Mouse (Mus musculus): Measurements from ENCODE around the gene Clgn. TPM values are rescaled to one million over a fixed set of nuclear protein-coding genes. Genes with fewer than 3 reads are reported as not detected.

Clgn gene
- polyA plus RNA-seq, 1 experiment from 2014 or later, result 15.9 TPM

DNA sequence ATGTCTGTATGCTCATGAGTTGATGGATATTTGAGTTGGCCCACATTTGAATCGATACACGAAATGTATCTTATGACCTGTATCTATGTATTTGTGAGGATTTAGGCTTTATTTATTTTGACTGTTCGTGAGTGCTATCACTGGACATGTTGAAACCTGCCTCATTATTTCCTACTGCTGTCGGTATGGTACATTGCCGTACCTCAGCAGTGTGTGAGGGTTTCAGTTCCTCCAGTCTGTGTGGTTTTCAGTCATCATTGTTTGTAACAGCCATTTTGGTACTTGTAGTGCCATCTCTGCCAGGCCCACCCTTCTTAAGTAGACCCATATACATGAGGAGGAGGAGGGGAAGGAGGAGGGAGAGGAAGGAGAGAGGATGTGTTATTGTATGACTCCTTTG lies 4.7 kb downstream of the Clgn start:
- H3K9me3 ChIP-seq, result no peaks in the 10 kb centered on the region
- H3K36me3 ChIP-seq, result no peaks in the 10 kb centered on the region
- H3K4me1 ChIP-seq (replicated peaks), result peaks cover 6% of the 10 kb centered on the region

DNA sequence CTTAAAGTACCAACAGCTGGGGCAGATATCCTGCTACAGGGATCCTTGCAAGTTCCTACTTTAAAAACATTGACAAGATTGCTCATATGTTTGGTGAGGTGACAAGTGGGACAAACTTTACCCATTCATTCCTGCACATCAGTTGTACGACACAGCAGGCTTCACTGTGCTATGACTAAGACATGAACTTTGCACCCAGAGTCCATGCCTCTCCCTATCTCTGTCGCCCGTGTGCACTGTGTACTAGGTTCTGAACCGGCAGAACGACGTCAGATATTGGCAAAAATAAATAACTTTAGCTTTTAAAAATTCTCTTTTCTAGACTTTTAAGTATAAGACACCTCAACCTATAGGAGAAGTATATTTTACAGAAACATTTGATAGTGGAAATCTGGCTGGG lies 7.0 kb downstream of the Clgn start:
- H3K4me1 ChIP-seq (replicated peaks), result no peaks in the 10 kb centered on the region
- no peaks in the 10 kb centered on the region for H3K27me3 ChIP-seq
- no peak overlapping the region for H3K4me2 ChIP-seq
- H3K27ac ChIP-seq (replicated peaks), result no peak overlapping the region
- 89% methylated on average over 6 of the region's 6 CpGs for WGBS
- H3K9me3 ChIP-seq, result no peaks in the 10 kb centered on the region
- no peak overlapping the region for H3K9ac ChIP-seq
- no peak for ATAC-seq (ENCODE audit: low read depth)
- no peak overlapping the region for H3K4me3 ChIP-seq
- no peaks in the 10 kb centered on the region for H3K36me3 ChIP-seq

More for the DNA sequence above, 4.7 kb downstream of the Clgn start:
- WGBS, result 91% methylated on average over 5 of the region's 5 CpGs
- Histone ChIP-seq H3K27me3 (peaks cover 9% of the 10 kb centered on the region), H3K4me3 (no peak overlapping the region), H3K27ac (replicated peaks) (no peak overlapping the region), H3K9ac (no peak overlapping the region), H3K4me2 (no peak overlapping the region)
- no peak for ATAC-seq (ENCODE audit: low read depth)

DNA sequence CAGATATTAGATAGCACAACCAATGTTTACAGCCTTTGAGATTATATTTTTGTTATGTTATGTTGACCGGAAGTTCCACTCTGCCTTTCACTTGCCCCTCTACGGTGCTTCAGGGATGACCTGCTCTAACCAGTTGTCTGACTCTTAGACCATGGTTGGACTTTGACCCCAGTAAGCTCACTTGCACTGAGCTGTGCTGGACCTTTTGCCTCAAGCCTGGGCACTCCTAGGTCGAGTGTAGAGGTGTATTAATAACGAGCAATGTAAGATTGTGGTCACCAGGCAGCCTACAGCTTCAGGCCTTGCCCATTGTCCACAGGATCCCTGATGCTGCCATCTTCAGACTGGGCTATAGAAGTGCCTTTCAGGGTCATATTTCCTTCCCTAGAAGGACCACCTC lies 8.1 kb downstream of the Clgn start:
- Histone ChIP-seq H3K27ac (replicated peaks) (no peak overlapping the region), H3K4me1 (replicated peaks) (no peaks in the 10 kb centered on the region), H3K4me3 (no peak overlapping the region), H3K4me2 (no peak overlapping the region), H3K36me3 (no peaks in the 10 kb centered on the region), H3K9ac (no peak overlapping the region), H3K9me3 (no peaks in the 10 kb centered on the region), H3K27me3 (no peaks in the 10 kb centered on the region)
- 78% methylated on average over 4 of the region's 4 CpGs for WGBS
- no peak for ATAC-seq (ENCODE audit: low read depth)

DNA sequence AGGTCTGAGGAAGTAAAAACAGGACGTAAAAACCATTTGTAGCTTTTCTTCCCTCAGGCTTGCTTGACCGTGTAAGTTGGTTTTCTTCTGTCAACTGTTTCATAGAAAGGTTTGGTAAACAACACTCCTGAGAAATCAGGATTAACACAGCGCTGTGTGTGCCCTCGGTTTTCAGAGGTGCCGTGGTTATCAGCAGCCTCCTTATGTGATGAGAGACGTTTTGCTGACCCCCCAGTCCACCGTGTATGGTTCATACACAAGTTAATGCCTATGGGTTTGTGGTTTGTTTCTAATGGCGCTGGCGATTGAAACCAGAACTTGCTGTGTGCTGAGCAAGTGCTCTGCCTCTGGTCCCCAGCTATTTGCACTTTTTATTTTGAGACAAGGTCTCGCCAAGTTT lies 15.9 kb downstream of the Clgn start:
- Histone ChIP-seq H3K4me1 (replicated peaks) (no peaks in the 10 kb centered on the region), H3K9me3 (no peaks in the 10 kb centered on the region), H3K27ac (replicated peaks) (no peak overlapping the region), H3K4me2 (no peak overlapping the region), H3K27me3 (no peaks in the 10 kb centered on the region), H3K4me3 (no peak overlapping the region), H3K36me3 (no peaks in the 10 kb centered on the region), H3K9ac (no peak overlapping the region)
- ATAC-seq (ENCODE audit: low read depth), result no peak
- WGBS, result 87% methylated on average over 10 of the region's 10 CpGs

DNA sequence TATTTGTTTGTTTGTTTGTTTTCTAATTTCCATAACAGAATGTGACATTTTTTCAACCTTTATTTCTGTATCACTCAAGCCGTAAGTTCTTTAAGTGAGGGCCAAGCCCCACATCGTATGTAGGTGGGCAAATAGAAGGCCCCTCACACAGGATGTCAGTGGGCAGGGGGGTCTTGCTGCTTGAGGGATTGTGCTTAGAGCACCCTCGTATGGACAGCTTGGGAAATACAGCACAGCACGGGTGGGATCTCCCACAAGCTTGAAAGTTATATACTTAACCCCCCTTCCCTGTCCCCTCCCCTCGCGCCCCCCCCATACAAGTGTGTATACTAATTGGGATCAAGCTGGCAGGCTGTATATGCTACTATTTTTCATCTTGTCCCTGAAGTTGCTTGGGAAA lies 17.2 kb downstream of the Clgn start:
- no peak for ATAC-seq (ENCODE audit: low read depth)
- WGBS, result 38% methylated on average over 6 of the region's 6 CpGs
- no peak overlapping the region for H3K4me2 ChIP-seq
- no peaks in the 10 kb centered on the region for H3K4me1 ChIP-seq (replicated peaks)
- H3K4me3 ChIP-seq, result no peak overlapping the region
- no peak overlapping the region for H3K27ac ChIP-seq (replicated peaks)
- H3K36me3 ChIP-seq, result no peaks in the 10 kb centered on the region
- H3K9ac ChIP-seq, result no peak overlapping the region
- H3K9me3 ChIP-seq, result no peaks in the 10 kb centered on the region
- no peaks in the 10 kb centered on the region for H3K27me3 ChIP-seq

DNA sequence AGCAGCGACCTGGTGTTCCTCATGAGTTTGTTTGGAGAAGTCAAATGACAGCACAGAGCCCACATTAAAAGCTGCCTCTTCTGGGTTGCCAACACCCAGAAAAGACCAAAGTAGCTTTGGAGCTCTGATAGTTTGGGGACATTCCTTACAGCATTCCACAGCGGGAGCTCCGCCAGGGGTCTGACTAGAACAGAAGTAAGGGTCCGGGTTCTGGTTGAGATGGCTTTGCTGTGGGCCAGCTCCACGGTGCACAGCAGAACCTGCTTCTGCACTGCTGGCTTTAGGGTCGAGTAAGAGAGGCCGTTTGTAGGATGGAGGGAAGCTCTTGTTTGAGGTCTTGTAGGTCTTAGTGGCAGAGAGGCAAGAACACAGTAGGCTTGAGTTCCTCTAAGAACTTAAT lies 18.8 kb downstream of the Clgn start:
- Histone ChIP-seq H3K27me3 (no peaks in the 10 kb centered on the region), H3K36me3 (no peaks in the 10 kb centered on the region), H3K4me1 (replicated peaks) (no peaks in the 10 kb centered on the region), H3K4me3 (no peak overlapping the region), H3K4me2 (no peak overlapping the region), H3K9me3 (no peaks in the 10 kb centered on the region), H3K9ac (no peak overlapping the region), H3K27ac (replicated peaks) (no peak overlapping the region)
- no peak for ATAC-seq (ENCODE audit: low read depth)
- 86% methylated on average over 7 of the region's 7 CpGs for WGBS

DNA sequence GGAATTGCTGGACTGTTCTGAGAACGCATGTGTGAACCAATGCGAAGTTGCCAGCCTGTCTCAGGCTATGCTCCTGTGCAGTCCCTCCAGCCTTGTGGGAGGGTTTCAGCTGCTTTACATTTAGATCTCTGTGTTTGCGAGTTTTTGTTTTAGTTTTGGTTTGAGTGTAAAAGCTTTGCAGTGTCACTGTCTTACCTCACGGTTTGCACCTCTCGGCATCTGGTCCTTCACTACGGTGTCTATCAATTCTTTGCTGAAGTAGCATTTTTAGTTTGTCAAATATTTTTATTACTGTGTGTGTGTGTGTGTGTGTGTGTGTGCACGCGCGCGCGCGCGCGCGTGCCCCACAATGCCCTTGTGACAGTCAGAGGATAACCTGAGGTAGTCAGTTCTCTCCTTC lies 27.2 kb downstream of the Clgn start:
- Histone ChIP-seq H3K27me3 (no peaks in the 10 kb centered on the region), H3K9me3 (no peaks in the 10 kb centered on the region), H3K4me2 (no peak overlapping the region), H3K36me3 (no peaks in the 10 kb centered on the region), H3K27ac (replicated peaks) (no peak overlapping the region), H3K4me3 (no peak overlapping the region), H3K4me1 (replicated peaks) (no peaks in the 10 kb centered on the region), H3K9ac (no peak overlapping the region)
- ATAC-seq (ENCODE audit: low read depth), result no peak
- 94% methylated on average over 15 of the region's 15 CpGs for WGBS

DNA sequence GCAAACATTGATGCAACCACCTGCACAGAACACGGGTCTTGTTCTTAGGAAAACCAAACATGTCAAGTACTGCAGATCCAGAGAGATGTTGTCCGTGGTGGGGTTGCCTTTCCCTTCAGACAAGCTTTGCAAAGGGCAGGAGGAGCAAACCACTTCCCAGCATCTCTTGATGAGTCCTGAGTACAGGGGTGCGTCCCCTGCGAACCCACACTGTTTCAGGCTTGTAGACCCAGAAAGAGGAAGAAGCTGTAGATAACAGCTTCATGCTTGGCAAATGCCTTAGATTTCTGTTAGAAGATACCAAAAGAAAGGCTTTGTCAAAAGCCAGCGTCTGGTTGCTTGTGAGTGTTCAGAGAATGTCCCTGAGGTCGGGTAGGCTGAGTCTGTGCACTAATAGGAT lies 28.3 kb downstream of the Clgn start:
- Histone ChIP-seq H3K9ac (no peak overlapping the region), H3K4me3 (no peak overlapping the region), H3K27ac (replicated peaks) (no peak overlapping the region), H3K9me3 (no peaks in the 10 kb centered on the region), H3K4me1 (replicated peaks) (no peaks in the 10 kb centered on the region), H3K4me2 (no peak overlapping the region), H3K36me3 (no peaks in the 10 kb centered on the region), H3K27me3 (no peaks in the 10 kb centered on the region)
- no peak for ATAC-seq (ENCODE audit: low read depth)
- WGBS, result 85% methylated on average over 6 of the region's 6 CpGs

DNA sequence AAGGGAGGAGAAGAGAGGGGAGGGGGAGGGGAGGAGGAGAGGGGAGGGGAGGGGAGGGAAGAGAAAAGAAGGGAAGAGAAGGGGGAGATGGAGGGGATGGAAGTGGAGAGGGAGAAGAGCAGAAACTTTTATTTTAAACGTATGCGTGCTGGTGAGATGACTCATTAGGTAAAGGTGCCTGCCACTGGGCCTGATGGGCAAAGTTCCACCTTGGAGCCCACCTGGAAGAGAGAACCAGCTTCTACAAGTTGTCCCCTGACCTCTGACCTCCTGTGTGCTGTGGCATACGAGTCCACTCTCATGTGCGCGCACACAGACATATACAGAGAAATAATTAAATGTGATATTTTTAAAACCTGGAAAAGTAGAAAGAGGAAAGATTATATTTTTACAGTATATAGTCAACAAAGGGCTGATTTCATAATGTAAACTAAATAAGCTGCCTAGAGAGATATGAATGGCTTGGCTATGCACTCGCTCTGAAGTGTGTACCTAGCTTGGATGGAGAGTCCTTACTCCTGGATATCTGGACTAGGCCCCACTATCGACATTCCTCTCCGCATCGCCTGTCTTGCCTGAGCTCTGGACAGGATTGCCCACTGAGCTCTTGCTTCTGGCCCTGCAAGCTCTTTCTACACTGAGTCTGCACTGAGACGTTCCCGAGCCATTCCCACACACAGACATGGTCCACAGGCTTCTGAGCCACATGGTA lies 29.3 kb downstream of the Clgn start:
- H3K4me1 ChIP-seq (replicated peaks), result no peaks in the 10 kb centered on the region
- no peak overlapping the region for H3K4me2 ChIP-seq
- ATAC-seq (ENCODE audit: low read depth), result no peak
- H3K4me3 ChIP-seq, result no peak overlapping the region
- H3K9me3 ChIP-seq, result no peaks in the 10 kb centered on the region
- 94% methylated on average over 11 of the region's 11 CpGs for WGBS
- H3K27ac ChIP-seq (replicated peaks), result no peak overlapping the region
- no peak overlapping the region for H3K9ac ChIP-seq
- no peaks in the 10 kb centered on the region for H3K27me3 ChIP-seq
- H3K36me3 ChIP-seq, result no peaks in the 10 kb centered on the region

DNA sequence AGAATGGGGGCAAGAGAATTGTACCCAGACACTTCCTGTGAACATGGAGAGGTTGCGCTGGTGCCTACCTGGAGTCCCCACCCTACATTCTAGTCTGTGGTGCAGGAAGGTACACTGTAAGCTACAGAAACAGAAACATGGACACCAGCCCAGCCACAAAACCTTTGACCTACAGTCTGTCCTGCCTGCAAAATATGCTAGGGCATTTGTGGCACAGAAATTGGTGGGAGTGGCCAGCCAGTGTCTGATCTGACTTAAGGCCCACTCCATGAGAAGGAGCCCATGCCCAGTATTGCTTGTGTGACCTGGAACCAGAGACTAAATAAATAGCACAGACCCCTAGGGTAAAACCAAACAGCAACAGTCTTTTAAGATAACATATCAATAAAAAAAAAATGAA lies 31.7 kb downstream of the Clgn start:
- 95% methylated on average over 1 of the region's 1 CpGs for WGBS
- Histone ChIP-seq H3K4me2 (no peak overlapping the region), H3K27ac (replicated peaks) (no peak overlapping the region), H3K27me3 (no peaks in the 10 kb centered on the region), H3K4me1 (replicated peaks) (0 out of 2 replicates have a peak, but pooled peaks cover 4% of the 10 kb centered on the region), H3K4me3 (no peak overlapping the region), H3K9me3 (no peaks in the 10 kb centered on the region), H3K36me3 (no peaks in the 10 kb centered on the region), H3K9ac (no peak overlapping the region)
- no peak for ATAC-seq (ENCODE audit: low read depth)

DNA sequence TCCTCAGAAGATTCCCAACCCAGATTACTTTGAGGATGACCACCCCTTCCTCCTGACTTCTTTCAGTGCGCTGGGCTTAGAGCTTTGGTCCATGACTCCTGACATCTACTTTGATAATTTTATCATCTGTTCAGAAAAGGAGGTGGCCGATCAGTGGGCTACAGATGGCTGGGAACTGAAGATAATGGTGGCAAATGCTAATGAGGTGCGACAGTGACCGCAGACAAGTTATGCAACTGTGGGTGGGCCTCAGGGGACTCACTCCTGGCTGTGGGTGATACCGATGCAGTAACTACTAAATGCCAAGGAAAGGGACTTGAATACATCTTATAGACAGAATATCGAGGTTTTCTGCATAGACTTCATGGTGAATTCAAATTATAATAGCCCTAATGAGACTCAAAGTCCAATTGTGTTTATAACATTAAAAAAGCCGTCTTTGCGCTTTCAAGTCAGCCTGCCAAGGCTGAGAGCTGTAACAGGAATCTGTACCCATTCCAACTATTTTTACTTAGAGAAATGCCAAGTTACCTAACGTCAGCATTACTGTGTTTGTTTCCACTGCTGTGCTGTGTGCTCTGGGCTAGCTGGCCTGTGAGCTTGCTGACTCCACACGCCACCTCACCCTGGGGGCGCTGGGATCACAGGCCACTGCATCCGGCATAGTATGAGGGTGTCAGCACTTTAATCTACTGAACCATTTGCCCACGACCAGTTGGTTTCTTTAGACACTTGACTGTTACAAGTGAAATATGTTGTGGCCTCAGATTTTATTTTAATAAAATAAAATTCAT lies 33.6 kb downstream of the Clgn start:
- 68% methylated on average over 13 of the region's 13 CpGs for WGBS
- no peaks in the 10 kb centered on the region for H3K36me3 ChIP-seq
- H3K27ac ChIP-seq (replicated peaks), result no peak overlapping the region
- no peak overlapping the region for H3K9ac ChIP-seq
- H3K27me3 ChIP-seq, result no peaks in the 10 kb centered on the region
- 0 out of 2 replicates have a peak, but pooled peaks cover 4% of the 10 kb centered on the region for H3K4me1 ChIP-seq (replicated peaks)
- ATAC-seq (ENCODE audit: low read depth), result no peak
- no peaks in the 10 kb centered on the region for H3K9me3 ChIP-seq
- no peak overlapping the region for H3K4me3 ChIP-seq
- no peak overlapping the region for H3K4me2 ChIP-seq

DNA sequence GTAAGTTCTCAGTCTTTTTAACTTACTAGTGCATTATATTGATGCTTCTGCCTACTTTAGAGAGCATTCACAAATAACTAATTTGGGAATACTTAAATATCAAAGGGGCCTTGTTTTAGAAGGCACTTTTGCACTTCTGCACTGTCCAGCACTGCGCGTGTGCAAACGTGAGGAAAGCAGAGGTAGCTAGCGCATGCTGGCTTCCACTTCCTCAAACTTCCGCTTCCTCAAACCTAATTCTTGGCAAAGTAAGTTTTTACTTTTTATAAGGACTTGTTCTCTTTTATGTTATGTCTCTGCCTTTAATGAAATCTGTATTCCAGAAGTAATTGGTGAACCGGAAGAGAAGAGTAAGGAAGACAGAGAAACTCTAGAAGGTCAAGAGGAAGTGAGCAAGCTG lies 35.5 kb downstream of the Clgn start:
- Histone ChIP-seq H3K4me1 (replicated peaks) (0 out of 2 replicates have a peak, but pooled peaks cover 4% of the 10 kb centered on the region), H3K27me3 (no peaks in the 10 kb centered on the region), H3K4me3 (no peak overlapping the region), H3K36me3 (no peaks in the 10 kb centered on the region), H3K9ac (no peak overlapping the region), H3K9me3 (no peaks in the 10 kb centered on the region), H3K27ac (replicated peaks) (no peak overlapping the region), H3K4me2 (no peak overlapping the region)
- WGBS, result 96% methylated on average over 6 of the region's 6 CpGs
- no peak for ATAC-seq (ENCODE audit: low read depth)
